Mouse (Mus musculus) cortical plate, adult 2 months (tissue): ENCODE results near the gene Dnajc5g.

Experiments used
- CTCF ChIP-seq: fragments of 200-500 bp; IDR thresholded peaks from 2 replicates; pipeline ENCODE4 v1.5.1; 2011; ENCODE audit warnings: mild to moderate bottlenecking, control low read depth, low read length; ENCODE audit not compliant: insufficient read depth; ENCODE audit errors: extremely low read depth
- POLR2A ChIP-seq: fragments of 200-500 bp; IDR thresholded peaks from 2 replicates; pipeline ENCODE4 v1.6.1; 2011; ENCODE audit warnings: mild to moderate bottlenecking, low read length, control low read depth; ENCODE audit not compliant: insufficient read depth; ENCODE audit errors: extremely low read depth

DNA sequence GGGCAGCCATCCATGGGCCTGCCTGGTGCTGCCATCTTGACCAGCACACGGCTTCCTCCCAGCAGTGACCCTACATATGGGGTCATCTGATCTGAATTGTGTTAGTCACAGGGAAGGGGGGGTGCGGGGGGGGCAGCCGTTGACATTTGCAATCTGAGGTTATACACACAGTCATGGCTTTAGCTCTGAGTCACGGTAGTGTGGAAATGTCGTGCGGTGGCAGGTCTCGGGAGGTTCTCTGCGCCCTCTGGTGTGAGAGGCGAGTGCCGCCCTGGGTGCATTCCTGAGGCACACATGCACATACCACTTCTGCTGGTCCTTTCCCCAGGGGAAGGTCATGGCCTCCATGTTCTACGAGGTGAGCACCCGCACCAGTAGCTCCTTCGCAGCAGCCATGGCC, 29.7 kb upstream of the Dnajc5g start:
- TF ChIP-seq CTCF (no peak), POLR2A (no peak)
